Mouse (Mus musculus) small intestine, adult 2 months (tissue): ENCODE results near the gene Fpr2. TPM values are rescaled to one million over a fixed set of nuclear protein-coding genes. Genes with fewer than 3 reads are reported as not detected.
"Not testable (repeated sequence)": the region's sequence is repeated elsewhere in the genome, so short reads cannot be mapped to it uniquely, and the experiment has no call there.

Source experiments
- H3K27ac ChIP-seq: fragments of 200-500 bp; 2 replicates; pipeline ENCODE4 v1.5.1; 2012; ENCODE audit warnings: low read depth, low read length, control low read depth, inconsistent platforms; ENCODE audit not compliant: insufficient read depth
- H3K27me3 ChIP-seq: fragments of 200-500 bp; 2 replicates; pipeline ENCODE4 v1.6.1; 2012; ENCODE audit warnings: mild to moderate bottlenecking, moderate library complexity, low read length, inconsistent platforms; ENCODE audit not compliant: control insufficient read depth, insufficient read depth
- H3K36me3 ChIP-seq: fragments of 200-500 bp; 2 replicates; pipeline ENCODE4 v1.6.1; 2012; ENCODE audit warnings: mild to moderate bottlenecking, low read length, control low read depth, inconsistent platforms; ENCODE audit not compliant: control insufficient read depth, insufficient read depth
- H3K4me1 ChIP-seq: fragments of 200-500 bp; 2 replicates; pipeline ENCODE4 v1.6.1; 2012; ENCODE audit warnings: low read length, inconsistent platforms, mixed read lengths; ENCODE audit not compliant: control insufficient read depth, insufficient read depth, insufficient read length
- H3K4me3 ChIP-seq: fragments of 200-500 bp; 2 replicates; pipeline ENCODE4 v1.5.1; 2012; ENCODE audit warnings: low read depth, mild to moderate bottlenecking, control low read depth, inconsistent platforms, low read length, moderate library complexity
- CTCF ChIP-seq: fragments of 200-500 bp; IDR thresholded peaks from 2 replicates; pipeline ENCODE4 v1.5.1; 2012; ENCODE audit warnings: low read depth, mild to moderate bottlenecking, control low read depth, inconsistent platforms, low read length, moderate library complexity, mixed read lengths; ENCODE audit not compliant: insufficient replicate concordance, insufficient read length; ENCODE audit errors: extremely low read depth
- POLR2A ChIP-seq: fragments of 200-500 bp; IDR thresholded peaks from 2 replicates; pipeline ENCODE4 v1.6.1; 2012; ENCODE audit warnings: low read depth, mild to moderate bottlenecking, control low read depth, inconsistent platforms, low read length, moderate library complexity
- WGBS: fragments of 180-500 bp; shearing (Covaris S2); methylation state at CpG from one replicate; pipeline ENCODE4 v1.1.7; 2018; 5-methylcytosine and 5-hydroxymethylcytosine counted together
- polyA plus RNA-seq: library from polyadenylated mRNA; depleted of rRNA; stranded (reverse); fragments of >200 nt; gene quantifications from 2 replicates; pipeline ENCODE4 v1.2.3, GENCODE M21; 2012

Gene Fpr2
- polyA plus RNA-seq, 1 experiment: 0.19 TPM

GRCm38 (mm10) chr17:17883840-17884239 lies 3.8 kb upstream of the Fpr2 start, which contains the start of gene Fpr1:
Fpr1 (minus strand) TSS chr17:17883940.
- no peak for TF ChIP-seq CTCF
- TF ChIP-seq POLR2A: no peak
- WGBS: 46% methylated on average over 1 of the region's 1 CpGs
- no peaks in the 10 kb centered on the region for H3K27me3 ChIP-seq
- H3K36me3 ChIP-seq: no peaks in the 10 kb centered on the region
- H3K4me3 ChIP-seq: no peak within 1 kb of the TSS
- H3K4me1 ChIP-seq: no peaks in the 10 kb centered on the region
- no peak within 1 kb of the TSS for H3K27ac ChIP-seq

- H3K4me1 ChIP-seq: no peaks in the 10 kb centered on the region
- no peak for TF ChIP-seq CTCF
- TF ChIP-seq POLR2A: no peak
- no peak overlapping the region for H3K27ac ChIP-seq
- no peaks in the 10 kb centered on the region for H3K27me3 ChIP-seq
- H3K4me3 ChIP-seq: no peak overlapping the region
- 77% methylated on average over 2 of the region's 2 CpGs for WGBS
- no peaks in the 10 kb centered on the region for H3K36me3 ChIP-seq
These were observed 2.3 kb downstream of the Fpr2 start for GRCm38 (mm10) chr17:17889732-17890425.

GRCm38 (mm10) chr17:17896039-17896438 lies 8.4 kb downstream of the Fpr2 start:
- no peak for TF ChIP-seq CTCF
- no peak for TF ChIP-seq POLR2A
- H3K4me3 ChIP-seq: no peak overlapping the region
- no peak overlapping the region for H3K27ac ChIP-seq
- no peaks in the 10 kb centered on the region for H3K36me3 ChIP-seq
- WGBS: 3% methylated on average over 4 of the region's 4 CpGs
- H3K27me3 ChIP-seq: no peaks in the 10 kb centered on the region
- no peaks in the 10 kb centered on the region for H3K4me1 ChIP-seq

GRCm38 (mm10) chr17:17899268-17899667 lies 11.6 kb downstream of the Fpr2 start:
- TF ChIP-seq POLR2A (no peak), CTCF (no peak)
- WGBS: 71% methylated on average over 2 of the region's 2 CpGs
- no peak overlapping the region for H3K27ac ChIP-seq

GRCm38 (mm10) chr17:17900768-17901167 lies 13.1 kb downstream of the Fpr2 start:
- 71% methylated on average over 1 of the region's 1 CpGs for WGBS
- Histone ChIP-seq H3K4me1 (no peaks in the 10 kb centered on the region), H3K36me3 (no peaks in the 10 kb centered on the region), H3K27me3 (no peaks in the 10 kb centered on the region), H3K27ac (no peak overlapping the region), H3K4me3 (no peak overlapping the region)
- no peak for TF ChIP-seq POLR2A
- no peak for TF ChIP-seq CTCF

More at GRCm38 (mm10) chr17:17899268-17899667, 11.6 kb downstream of the Fpr2 start:
- no peaks in the 10 kb centered on the region for H3K36me3 ChIP-seq
- no peaks in the 10 kb centered on the region for H3K4me1 ChIP-seq
- H3K27me3 ChIP-seq: no peaks in the 10 kb centered on the region
- no peak overlapping the region for H3K4me3 ChIP-seq

GRCm38 (mm10) chr17:17909636-17910421 lies 22.2 kb downstream of the Fpr2 start:
- H3K4me3 ChIP-seq: peak overlapping the region; percentile 71
- peak overlapping the region; percentile 46; the same call in 1 of the 2 replicates for H3K27ac ChIP-seq
- 17% methylated on average over 51 of the region's 51 CpGs for WGBS
- TF ChIP-seq POLR2A (no peak; the same call in 1 of the 2 replicates), CTCF (no peak)
- no peaks in the 10 kb centered on the region for H3K36me3 ChIP-seq
- H3K27me3 ChIP-seq: no peaks in the 10 kb centered on the region
- H3K4me1 ChIP-seq: no peaks in the 10 kb centered on the region

- not testable (repeated sequence) for H3K36me3 ChIP-seq, H3K4me1 ChIP-seq, H3K27me3 ChIP-seq, H3K27ac ChIP-seq, H3K4me3 ChIP-seq
- WGBS: 87% methylated on average over 8 of the region's 8 CpGs
These were observed 25.0 kb downstream of the Fpr2 start for GRCm38 (mm10) chr17:17912618-17913017.
